Mouse (Mus musculus) spleen, adult 2 months (tissue): ENCODE results near the gene Alox12.

ENCODE experiments used
- CTCF ChIP-seq: fragments of 200-500 bp; IDR thresholded peaks from 2 replicates; pipeline ENCODE4 v1.5.1; 2011; ENCODE audit warnings: mild to moderate bottlenecking, inconsistent platforms; ENCODE audit not compliant: insufficient read depth, insufficient read length, insufficient replicate concordance; ENCODE audit errors: extremely low read depth
- POLR2A ChIP-seq: fragments of 200-500 bp; IDR thresholded peaks from 2 replicates; pipeline ENCODE4 v1.6.1; 2011; ENCODE audit warnings: low read depth, low read length, inconsistent platforms

GRCm38 (mm10) chr11:70232546-70232945 lies 22.6 kb downstream of the Alox12 start:
- TF ChIP-seq CTCF (no peak), POLR2A (no peak)
